Mouse (Mus musculus): ENCODE results near the gene Aatk.

- no peak for TF ChIP-seq CTCF (IDR thresholded peaks at IDR 0.05; ENCODE audit: low read depth, low read length)
- TF ChIP-seq GATA1 (IDR thresholded peaks at IDR 0.05; ENCODE audit: borderline replicate concordance, low read length) = no peak
These were observed 24.9 kb upstream of the Aatk start for GRCm38 (mm10) chr11:120071731-120072320.

Data from G1E (cell line).